Mouse (Mus musculus) Muller cell, postnatal 12 days (primary cell): Measurements from ENCODE around the gene Wnt16.

Source experiments
- DNase-seq: peaks from one replicate; pipeline ENCODE4 v3.0.0-alpha.2; 2015; ENCODE audit errors: inconsistent ontology term

Gene Wnt16

DNA sequence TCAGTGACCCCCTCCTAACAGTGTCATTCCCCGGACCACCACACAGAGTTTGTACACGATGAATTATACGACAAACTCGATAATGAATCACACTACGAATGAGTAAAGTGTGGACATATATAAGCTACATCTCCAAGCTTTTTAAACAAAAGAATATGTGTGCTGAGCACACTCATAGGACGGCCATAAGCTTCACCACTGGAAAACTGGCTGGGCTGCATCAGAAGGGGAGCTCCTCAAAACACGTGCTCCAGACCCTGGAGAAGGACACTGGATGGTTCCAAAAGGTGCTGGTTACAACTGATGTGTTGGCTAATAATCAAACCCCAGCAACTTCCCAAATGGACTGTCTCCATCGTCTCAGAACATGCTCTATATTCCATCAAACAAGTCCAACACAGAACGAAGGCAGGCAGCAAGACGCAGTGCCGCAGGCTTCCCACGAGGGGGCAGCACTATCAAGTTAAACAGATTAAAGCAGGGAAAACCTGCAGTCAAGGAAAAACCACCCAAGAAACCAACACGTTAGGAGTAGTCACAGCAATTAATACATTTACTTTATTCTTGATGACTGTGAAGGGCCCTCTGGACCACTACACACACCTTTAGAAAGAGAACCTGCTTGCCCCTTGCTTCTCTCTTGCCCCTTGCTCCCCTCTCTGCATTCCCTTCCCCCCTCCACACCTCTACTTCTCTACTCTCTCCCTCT, 37.5 kb downstream of the Wnt16 start:
- peak; percentile 52 for DNase-seq

DNA sequence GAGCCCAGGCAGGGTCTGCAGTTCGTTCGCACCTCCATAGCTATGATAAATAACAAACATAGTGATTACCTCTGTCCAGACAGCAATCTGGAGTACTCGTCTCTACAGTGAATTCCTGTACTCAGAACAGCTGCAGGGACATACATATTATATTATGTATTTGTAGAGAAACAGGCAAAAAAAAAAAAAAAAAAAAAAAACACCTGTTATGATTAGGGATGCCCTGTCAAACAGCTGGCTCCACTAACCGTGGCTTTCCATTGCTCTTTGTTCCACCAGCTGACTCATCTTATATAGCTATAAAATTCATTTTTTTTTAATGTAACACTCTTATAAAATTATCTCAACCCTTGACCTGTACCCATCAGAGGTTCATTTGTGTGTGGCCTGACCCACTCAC, 38.3 kb downstream of the Wnt16 start:
- no peak for DNase-seq

GRCm38 (mm10) chr6:22327091-22327490, 39.1 kb downstream of the Wnt16 start:
- DNase-seq = peak; percentile 36

DNA sequence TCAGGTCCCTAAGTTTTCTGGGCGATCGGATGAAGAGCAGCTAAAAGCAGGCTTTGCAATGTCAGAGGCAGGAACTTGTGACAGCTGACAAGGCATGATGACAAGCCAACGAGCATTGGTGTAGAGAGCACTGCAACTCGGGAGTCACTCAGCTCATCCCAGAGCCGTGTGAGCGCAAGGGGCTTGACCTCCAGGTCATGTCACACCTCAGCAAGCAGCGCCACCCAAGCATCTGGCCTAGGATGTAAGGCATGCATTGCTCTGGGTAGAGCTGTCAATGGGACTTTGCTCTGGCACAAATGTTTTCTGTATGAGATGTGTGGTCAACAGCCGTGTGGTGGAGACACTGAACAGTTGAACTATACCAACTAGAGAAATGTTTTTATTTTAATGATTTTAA, 39.9 kb downstream of the Wnt16 start:
- no peak for DNase-seq

DNA sequence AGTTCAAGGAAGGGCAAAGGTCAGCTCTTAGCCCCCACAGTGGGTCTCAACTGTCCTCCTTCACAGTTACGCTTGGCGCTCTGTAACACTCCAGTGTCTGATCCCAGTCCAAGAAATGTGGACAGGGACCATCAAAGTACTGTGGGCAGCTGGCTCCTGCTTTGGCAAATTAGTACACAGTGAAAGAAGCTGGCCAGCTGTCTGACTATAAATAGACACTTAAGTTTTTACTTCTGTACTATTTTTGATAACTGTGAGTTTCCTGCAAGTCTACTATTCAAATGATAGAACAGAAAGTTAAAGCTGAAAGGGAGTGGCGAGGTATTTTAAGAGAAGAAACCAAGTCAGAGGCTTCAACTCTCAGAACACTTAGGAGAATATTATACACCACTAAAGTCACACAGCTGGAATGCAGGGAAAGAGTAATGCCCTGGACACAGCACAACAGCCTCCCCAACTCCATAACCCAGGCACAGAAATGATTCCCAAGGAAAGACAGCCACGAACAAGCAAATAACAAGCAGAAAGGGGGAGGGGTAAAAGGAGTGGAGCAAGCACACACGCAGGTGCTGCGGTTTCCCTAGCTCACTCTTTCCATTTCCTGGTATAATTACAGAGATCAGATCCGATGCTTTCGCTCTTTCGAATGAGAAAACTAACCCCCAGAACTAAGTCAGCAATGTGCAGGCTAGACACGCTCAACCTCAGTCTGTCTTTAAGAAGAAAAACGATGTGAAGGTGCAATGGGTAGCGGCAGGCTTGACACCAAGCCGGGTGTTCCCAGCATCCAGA, 42.3 kb downstream of the Wnt16 start:
- no peak for DNase-seq

GRCm38 (mm10) chr6:22332548-22332947, 44.5 kb downstream of the Wnt16 start:
- DNase-seq = no peak

GRCm38 (mm10) chr6:22339763-22340542, 51.9 kb downstream of the Wnt16 start:
- no peak for DNase-seq

GRCm38 (mm10) chr6:22340779-22341178, 52.8 kb downstream of the Wnt16 start:
- DNase-seq = no peak

GRCm38 (mm10) chr6:22343292-22343691, 55.3 kb downstream of the Wnt16 start:
- DNase-seq = no peak

DNA sequence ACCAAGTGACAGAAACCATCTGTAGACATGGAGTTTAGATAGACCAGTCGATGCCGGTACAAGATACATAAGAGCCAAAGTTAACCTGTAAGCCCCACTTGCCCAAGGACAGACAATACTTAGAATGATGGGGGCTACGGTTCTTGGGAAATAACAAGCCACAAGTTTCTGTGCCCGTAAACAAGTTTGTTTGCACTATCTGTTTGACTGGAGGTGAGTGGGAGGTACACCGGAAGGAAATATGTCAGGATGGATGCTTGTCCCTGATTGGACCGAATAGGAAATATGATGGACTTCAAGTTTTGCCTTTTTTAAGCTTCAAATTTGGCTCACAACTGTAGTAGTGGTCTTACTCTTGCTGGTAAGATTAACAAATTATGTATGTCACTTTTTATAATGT, 55.7 kb downstream of the Wnt16 start:
- DNase-seq = no peak

GRCm38 (mm10) chr6:22344443-22344842, 56.4 kb downstream of the Wnt16 start:
- no peak for DNase-seq

GRCm38 (mm10) chr6:22347132-22347902, 59.3 kb downstream of the Wnt16 start:
- peak; percentile 28 for DNase-seq
